Mouse (Mus musculus): ENCODE results near the gene Nrip1. TPM values are rescaled to one million over a fixed set of nuclear protein-coding genes. Genes with fewer than 3 reads are reported as not detected.

Nrip1 gene
- polyA plus RNA-seq, 1 experiment from 2014 or later = 29.0 TPM

- Histone ChIP-seq H3K4me2 (ENCODE audit: low read depth, low read length) (no peak overlapping the region), H3K27ac (replicated peaks; ENCODE audit: low read depth, low read length) (no peak overlapping the region), H3K36me3 (replicated peaks; ENCODE audit: control insufficient read depth, insufficient read depth, low read depth, low read length) (no peaks in the 10 kb centered on the region), H3K27me3 (ENCODE audit: control insufficient read depth, insufficient read depth, low read length) (no peaks in the 10 kb centered on the region), H3K9me3 (replicated peaks; ENCODE audit: control insufficient read depth, low read length) (no peaks in the 10 kb centered on the region), H3K9ac (replicated peaks; ENCODE audit: low read length) (no peak overlapping the region), H3K4me3 (ENCODE audit: low read depth, low read length) (no peak overlapping the region), H3K4me1 (ENCODE audit: control insufficient read depth, insufficient read depth, low read length) (no peaks in the 10 kb centered on the region)
- ATAC-seq (replicated peaks; ENCODE audit: insufficient number of reproducible peaks, low FRiP score, low TSS enrichment, low read depth) = no peak
- 89% methylated on average over 6 of the region's 6 CpGs for WGBS
- DNase-seq (ENCODE audit: low spot score) = no peak
Measured at GRCm38 (mm10) chr16:76303436-76303835, 70.2 kb downstream of the Nrip1 start.

GRCm38 (mm10) chr16:76301728-76302050 lies 71.9 kb downstream of the Nrip1 start:
- Histone ChIP-seq H3K4me2 (ENCODE audit: low read depth, low read length) (no peak overlapping the region), H3K27me3 (ENCODE audit: control insufficient read depth, insufficient read depth, low read length) (no peaks in the 10 kb centered on the region), H3K36me3 (replicated peaks; ENCODE audit: control insufficient read depth, insufficient read depth, low read depth, low read length) (no peaks in the 10 kb centered on the region), H3K4me3 (ENCODE audit: low read depth, low read length) (no peak overlapping the region), H3K27ac (replicated peaks; ENCODE audit: low read depth, low read length) (no peak overlapping the region), H3K4me1 (ENCODE audit: control insufficient read depth, insufficient read depth, low read length) (no peaks in the 10 kb centered on the region), H3K9ac (replicated peaks; ENCODE audit: low read length) (no peak overlapping the region), H3K9me3 (replicated peaks; ENCODE audit: control insufficient read depth, low read length) (no peaks in the 10 kb centered on the region)
- ATAC-seq (replicated peaks; ENCODE audit: insufficient number of reproducible peaks, low FRiP score, low TSS enrichment, low read depth) = no peak
- WGBS = 74% methylated on average over 7 of the region's 7 CpGs
- no peak for DNase-seq (ENCODE audit: low spot score)

- Histone ChIP-seq H3K36me3 (replicated peaks; ENCODE audit: control insufficient read depth, insufficient read depth, low read depth, low read length) (no peaks in the 10 kb centered on the region), H3K9me3 (replicated peaks; ENCODE audit: control insufficient read depth, low read length) (no peaks in the 10 kb centered on the region), H3K4me1 (ENCODE audit: control insufficient read depth, insufficient read depth, low read length) (no peaks in the 10 kb centered on the region), H3K27me3 (ENCODE audit: control insufficient read depth, insufficient read depth, low read length) (no peaks in the 10 kb centered on the region), H3K4me3 (ENCODE audit: low read depth, low read length) (no peak overlapping the region), H3K4me2 (ENCODE audit: low read depth, low read length) (no peak overlapping the region), H3K9ac (replicated peaks; ENCODE audit: low read length) (no peak overlapping the region), H3K27ac (replicated peaks; ENCODE audit: low read depth, low read length) (no peak overlapping the region)
- ATAC-seq (replicated peaks; ENCODE audit: insufficient number of reproducible peaks, low FRiP score, low TSS enrichment, low read depth) = no peak
- no peak for DNase-seq (ENCODE audit: low spot score)
- WGBS = 72% methylated on average over 8 of the region's 8 CpGs
Measured at GRCm38 (mm10) chr16:76301037-76301727, 72.4 kb downstream of the Nrip1 start.

DNA sequence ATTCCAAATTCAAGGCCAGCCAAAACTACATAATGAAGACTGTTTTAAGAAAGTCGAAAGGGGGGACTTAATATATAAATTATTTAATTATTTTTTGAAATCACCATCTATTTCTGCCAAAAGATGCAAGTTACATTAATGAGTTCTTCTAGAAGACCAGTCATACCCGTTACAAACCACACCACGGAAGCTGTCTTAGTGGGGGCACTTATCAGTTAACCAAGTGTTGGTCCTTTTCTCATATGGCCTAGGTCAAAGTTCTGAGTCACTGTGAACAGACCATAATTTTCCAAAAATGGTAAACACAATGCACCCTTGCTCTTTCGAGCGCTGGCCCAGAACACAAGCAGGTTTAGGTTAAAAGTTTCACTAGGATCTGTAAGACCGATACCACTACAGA lies 73.2 kb downstream of the Nrip1 start:
- Histone ChIP-seq H3K27me3 (ENCODE audit: control insufficient read depth, insufficient read depth, low read length) (no peaks in the 10 kb centered on the region), H3K9me3 (replicated peaks; ENCODE audit: control insufficient read depth, low read length) (no peaks in the 10 kb centered on the region), H3K36me3 (replicated peaks; ENCODE audit: control insufficient read depth, insufficient read depth, low read depth, low read length) (no peaks in the 10 kb centered on the region), H3K4me2 (ENCODE audit: low read depth, low read length) (no peak overlapping the region), H3K9ac (replicated peaks; ENCODE audit: low read length) (no peak overlapping the region), H3K4me1 (ENCODE audit: control insufficient read depth, insufficient read depth, low read length) (no peaks in the 10 kb centered on the region), H3K4me3 (ENCODE audit: low read depth, low read length) (no peak overlapping the region), H3K27ac (replicated peaks; ENCODE audit: low read depth, low read length) (no peak overlapping the region)
- no peak for ATAC-seq (replicated peaks; ENCODE audit: insufficient number of reproducible peaks, low FRiP score, low TSS enrichment, low read depth)
- DNase-seq (ENCODE audit: low spot score) = no peak
- 90% methylated on average over 6 of the region's 6 CpGs for WGBS

DNA sequence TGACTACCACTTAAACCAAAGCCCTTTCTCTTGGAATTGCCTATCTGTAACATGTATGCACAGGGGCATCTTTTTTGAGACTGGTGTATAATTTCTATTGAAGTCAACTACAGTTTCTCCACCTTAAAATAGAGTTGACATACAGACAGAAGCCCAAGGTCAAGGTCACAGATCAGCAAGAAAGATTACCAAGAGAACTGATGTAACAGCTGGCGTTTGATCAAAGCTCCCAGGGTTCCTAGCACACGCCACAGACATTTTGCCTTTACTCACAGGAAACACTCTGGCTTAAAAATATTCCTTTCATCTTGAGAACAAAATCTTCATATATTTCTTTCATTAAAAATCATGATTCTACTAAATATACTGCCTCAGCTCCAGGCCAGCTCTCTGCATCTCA lies 74.1 kb downstream of the Nrip1 start:
- Histone ChIP-seq H3K4me1 (ENCODE audit: control insufficient read depth, insufficient read depth, low read length) (no peaks in the 10 kb centered on the region), H3K27ac (replicated peaks; ENCODE audit: low read depth, low read length) (no peak overlapping the region), H3K4me2 (ENCODE audit: low read depth, low read length) (no peak overlapping the region), H3K36me3 (replicated peaks; ENCODE audit: control insufficient read depth, insufficient read depth, low read depth, low read length) (0 out of 2 replicates have a peak, but pooled peaks cover 3% of the 10 kb centered on the region), H3K9ac (replicated peaks; ENCODE audit: low read length) (no peak overlapping the region), H3K27me3 (ENCODE audit: control insufficient read depth, insufficient read depth, low read length) (no peaks in the 10 kb centered on the region), H3K9me3 (replicated peaks; ENCODE audit: control insufficient read depth, low read length) (no peaks in the 10 kb centered on the region), H3K4me3 (ENCODE audit: low read depth, low read length) (no peak overlapping the region)
- DNase-seq (ENCODE audit: low spot score) (peak; percentile 29), ATAC-seq (replicated peaks; ENCODE audit: insufficient number of reproducible peaks, low FRiP score, low TSS enrichment, low read depth) (no peak)
- WGBS = 14% methylated on average over 2 of the region's 2 CpGs

DNA sequence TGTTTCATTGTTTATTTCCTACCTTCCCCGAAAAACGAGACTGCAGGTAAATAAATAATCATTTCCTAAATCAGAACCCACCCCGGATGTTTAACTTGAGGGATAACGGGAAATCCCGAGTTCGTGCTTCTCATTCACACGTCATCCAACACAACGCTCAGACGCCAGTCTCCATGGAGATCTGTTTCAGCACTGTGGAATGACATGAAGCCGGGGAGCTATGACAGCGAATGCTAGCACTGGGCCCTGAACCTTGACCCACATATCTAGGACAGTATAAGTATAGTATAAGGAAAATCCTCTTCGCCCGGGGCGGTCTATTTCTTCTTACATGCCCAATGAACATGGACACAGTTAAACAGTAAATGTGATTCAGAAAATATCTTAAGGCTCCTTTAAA lies 78.3 kb downstream of the Nrip1 start:
- H3K36me3 ChIP-seq (replicated peaks; ENCODE audit: control insufficient read depth, insufficient read depth, low read depth, low read length) = peaks cover 6% of the 10 kb centered on the region
- DNase-seq (ENCODE audit: low spot score) (no peak), ATAC-seq (replicated peaks; ENCODE audit: insufficient number of reproducible peaks, low FRiP score, low TSS enrichment, low read depth) (no peak)
- no peak overlapping the region for H3K9ac ChIP-seq (replicated peaks; ENCODE audit: low read length)
- no peaks in the 10 kb centered on the region for H3K27me3 ChIP-seq (ENCODE audit: control insufficient read depth, insufficient read depth, low read length)
- no peaks in the 10 kb centered on the region for H3K9me3 ChIP-seq (replicated peaks; ENCODE audit: control insufficient read depth, low read length)
- no peak overlapping the region for H3K27ac ChIP-seq (replicated peaks; ENCODE audit: low read depth, low read length)
- H3K4me2 ChIP-seq (ENCODE audit: low read depth, low read length) = no peak overlapping the region
- no peaks in the 10 kb centered on the region for H3K4me1 ChIP-seq (ENCODE audit: control insufficient read depth, insufficient read depth, low read length)
- 85% methylated on average over 14 of the region's 14 CpGs for WGBS
- no peak overlapping the region for H3K4me3 ChIP-seq (ENCODE audit: low read depth, low read length)

GRCm38 (mm10) chr16:76294550-76294949 lies 79.1 kb downstream of the Nrip1 start:
- WGBS = 76% methylated on average over 15 of the region's 15 CpGs

DNA sequence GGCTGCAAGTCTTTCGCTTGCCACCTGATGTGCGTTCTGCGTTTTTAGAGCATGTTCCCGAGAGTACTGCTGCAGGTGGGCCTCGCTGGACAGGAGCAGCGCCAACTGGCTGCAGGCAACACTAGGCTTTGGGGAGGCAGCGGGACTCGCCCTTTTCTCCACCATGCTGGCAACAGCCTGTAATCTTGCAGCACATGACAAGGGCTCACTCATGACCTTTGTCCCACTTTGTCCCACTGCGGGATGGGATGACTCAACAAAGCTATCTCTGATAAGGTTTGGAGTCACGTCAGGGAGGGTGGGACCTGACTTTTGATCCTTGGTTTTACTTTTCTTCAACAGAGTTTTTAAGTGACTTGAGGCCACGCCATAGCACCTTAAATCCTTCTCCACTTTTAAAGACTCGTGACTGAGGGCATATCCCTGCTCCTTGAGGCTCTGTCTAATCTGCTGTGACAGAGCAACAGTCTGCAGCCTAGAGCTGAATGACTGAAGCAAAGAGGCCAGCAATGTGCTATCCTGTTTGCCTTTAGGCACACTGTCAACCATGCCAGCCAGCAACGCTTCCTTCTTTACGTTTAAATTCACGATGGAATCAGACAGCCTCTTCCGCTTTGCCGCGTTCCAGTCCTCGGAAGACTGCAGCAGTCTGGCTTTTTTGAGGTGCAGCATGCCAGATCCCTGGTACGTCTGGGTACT lies 79.7 kb downstream of the Nrip1 start:
- no peak for ATAC-seq (replicated peaks; ENCODE audit: insufficient number of reproducible peaks, low FRiP score, low TSS enrichment, low read depth)
- Histone ChIP-seq H3K27ac (replicated peaks; ENCODE audit: low read depth, low read length) (no peak overlapping the region), H3K36me3 (replicated peaks; ENCODE audit: control insufficient read depth, insufficient read depth, low read depth, low read length) (peaks cover 6% of the 10 kb centered on the region), H3K4me2 (ENCODE audit: low read depth, low read length) (no peak overlapping the region), H3K27me3 (ENCODE audit: control insufficient read depth, insufficient read depth, low read length) (no peaks in the 10 kb centered on the region), H3K9me3 (replicated peaks; ENCODE audit: control insufficient read depth, low read length) (no peaks in the 10 kb centered on the region), H3K4me3 (ENCODE audit: low read depth, low read length) (no peak overlapping the region), H3K9ac (replicated peaks; ENCODE audit: low read length) (no peak overlapping the region), H3K4me1 (ENCODE audit: control insufficient read depth, insufficient read depth, low read length) (no peaks in the 10 kb centered on the region)
- no peak for DNase-seq (ENCODE audit: low spot score)
- WGBS = 87% methylated on average over 20 of the region's 20 CpGs

More at GRCm38 (mm10) chr16:76294550-76294949, 79.1 kb downstream of the Nrip1 start:
- no peak overlapping the region for H3K9ac ChIP-seq (replicated peaks; ENCODE audit: low read length)
- no peak for ATAC-seq (replicated peaks; ENCODE audit: insufficient number of reproducible peaks, low FRiP score, low TSS enrichment, low read depth)
- no peak for DNase-seq (ENCODE audit: low spot score)
- H3K4me2 ChIP-seq (ENCODE audit: low read depth, low read length) = no peak overlapping the region
- peaks cover 6% of the 10 kb centered on the region for H3K36me3 ChIP-seq (replicated peaks; ENCODE audit: control insufficient read depth, insufficient read depth, low read depth, low read length)
- H3K27ac ChIP-seq (replicated peaks; ENCODE audit: low read depth, low read length) = no peak overlapping the region
- H3K4me3 ChIP-seq (ENCODE audit: low read depth, low read length) = no peak overlapping the region
- no peaks in the 10 kb centered on the region for H3K27me3 ChIP-seq (ENCODE audit: control insufficient read depth, insufficient read depth, low read length)
- no peaks in the 10 kb centered on the region for H3K9me3 ChIP-seq (replicated peaks; ENCODE audit: control insufficient read depth, low read length)
- H3K4me1 ChIP-seq (ENCODE audit: control insufficient read depth, insufficient read depth, low read length) = no peaks in the 10 kb centered on the region
